ENCODE assay signal across 19 mouse cellular contexts in the genomic region with DNA sequence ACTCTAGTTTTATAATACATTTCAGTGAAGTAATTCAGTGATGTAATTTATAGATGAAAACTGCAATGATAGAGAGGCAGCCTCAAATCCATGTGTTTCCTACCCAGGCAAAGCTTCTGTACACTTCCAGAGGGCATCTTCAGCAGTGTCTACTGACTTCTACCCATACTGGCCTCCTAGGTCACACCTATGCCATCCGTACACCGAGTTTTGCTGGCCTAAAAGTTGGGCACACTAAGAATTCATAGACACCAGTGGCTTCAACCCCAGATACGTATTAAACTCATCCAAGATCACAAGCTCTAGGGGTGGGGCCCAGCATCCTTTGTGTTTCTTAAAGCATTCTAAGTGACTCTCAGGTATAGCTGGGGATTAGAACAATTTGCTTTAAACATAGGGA. TPM values are rescaled to one million over a fixed set of nuclear protein-coding genes. Genes with fewer than 3 reads are reported as not detected.
DNase-seq lines count a peak whose midpoint lies in the region; ATAC-seq lines count a peak whose summit lies in the region.
"Had no signal": no experiment of that assay in that cellular context is flagged by ENCODE, and none has a peak within 500 bp of the region (broad histone marks: within the 10 kb centered on the region; RNA-seq: fewer than 3 reads in every experiment).

No protein-coding gene starts in this region.

- 87% methylated on average over 3 of the region's 3 CpGs for WGBS in embryonic facial prominence, embryonic 14.5 days
- WGBS in hindbrain, embryonic 12.5 days = 79% methylated on average over 3 of the region's 3 CpGs
- WGBS in midbrain, embryonic 14.5 days = 80% methylated on average over 3 of the region's 3 CpGs

- H3K4me3 ChIP-seq in embryonic facial prominence, embryonic 14.5 days (ENCODE audit: low read depth, low read length) = no peak overlapping the region
- H3K4me3 ChIP-seq in hindbrain, embryonic 12.5 days = peak overlapping the region; percentile 66
- H3K4me3 ChIP-seq in midbrain, embryonic 14.5 days (replicated peaks; ENCODE audit: low read depth, low read length) = peak overlapping the region; percentile 76
- H3K4me3 ChIP-seq: erythroblast, embryonic 14.5 days had no signal

- no peaks in the 10 kb centered on the region for H3K9me3 ChIP-seq in embryonic facial prominence, embryonic 14.5 days (ENCODE audit: control insufficient read depth, low read length)
- no peaks in the 10 kb centered on the region for H3K9me3 ChIP-seq in hindbrain, embryonic 12.5 days (replicated peaks)
- no peaks in the 10 kb centered on the region for H3K9me3 ChIP-seq in midbrain, embryonic 14.5 days (ENCODE audit: control insufficient read depth, low read length)

- peaks cover 17% of the 10 kb centered on the region for H3K27me3 ChIP-seq in embryonic facial prominence, embryonic 14.5 days (replicated peaks; ENCODE audit: control insufficient read depth, insufficient read depth, low read length)
- peaks cover 7% of the 10 kb centered on the region for H3K27me3 ChIP-seq in hindbrain, embryonic 12.5 days
- no peaks in the 10 kb centered on the region for H3K27me3 ChIP-seq in midbrain, embryonic 14.5 days (ENCODE audit: control insufficient read depth, insufficient read depth, low read length)

- H3K4me2 ChIP-seq in embryonic facial prominence, embryonic 14.5 days (ENCODE audit: low read depth, low read length) = peak overlapping the region; percentile 18; the same call in 1 of the 2 replicates
- H3K4me2 ChIP-seq in hindbrain, embryonic 12.5 days (replicated peaks) = peak overlapping the region; percentile 63
- peak overlapping the region; percentile 81 for H3K4me2 ChIP-seq in midbrain, embryonic 14.5 days (ENCODE audit: low read length)
- H3K4me2 ChIP-seq: heart, embryonic 11.5 days had no signal

- peaks cover 4% of the 10 kb centered on the region; the same call in 1 of the 2 replicates for H3K4me1 ChIP-seq in embryonic facial prominence, embryonic 14.5 days (ENCODE audit: control insufficient read depth, insufficient read depth, low read length)
- H3K4me1 ChIP-seq in hindbrain, embryonic 12.5 days = peaks cover 32% of the 10 kb centered on the region
- H3K4me1 ChIP-seq in midbrain, embryonic 14.5 days (ENCODE audit: control insufficient read depth, insufficient read depth, low read length) = peaks cover 62% of the 10 kb centered on the region

- ATAC-seq in cerebellum, adult (ENCODE audit: insufficient number of reproducible peaks, low FRiP score, low TSS enrichment) = no peak
- no peak for ATAC-seq in embryonic facial prominence, embryonic 14.5 days (ENCODE audit: low read depth)
- ATAC-seq in hindbrain, embryonic 12.5 days (ENCODE audit: low FRiP score) = no peak
- ATAC-seq in midbrain, embryonic 14.5 days (ENCODE audit: low FRiP score, low TSS enrichment) = no peak

- H3K36me3 ChIP-seq in embryonic facial prominence, embryonic 14.5 days (ENCODE audit: control insufficient read depth, insufficient read depth, low read length) = no peaks in the 10 kb centered on the region
- H3K36me3 ChIP-seq in hindbrain, embryonic 12.5 days = no peaks in the 10 kb centered on the region
- H3K36me3 ChIP-seq in midbrain, embryonic 14.5 days (ENCODE audit: control insufficient read depth, insufficient read depth, low read length) = peaks cover 15% of the 10 kb centered on the region; the same call in 1 of the 2 replicates

- intact Hi-C loops in left cerebral cortex, postnatal 14 days (cut with DNase I) = no loop called here

- no peak overlapping the region for H3K27ac ChIP-seq in embryonic facial prominence, embryonic 14.5 days (replicated peaks; ENCODE audit: low read depth, low read length)
- H3K27ac ChIP-seq in hindbrain, embryonic 12.5 days = peak overlapping the region; percentile 93; the same call in 1 of the 2 replicates
- H3K27ac ChIP-seq in midbrain, embryonic 14.5 days (replicated peaks; ENCODE audit: low read depth, low read length) = peak overlapping the region; percentile 98; the same call in 1 of the 2 replicates

- H3K9ac ChIP-seq in embryonic facial prominence, embryonic 14.5 days (ENCODE audit: low read depth, low read length) = no peak overlapping the region
- peak overlapping the region; percentile 80 for H3K9ac ChIP-seq in hindbrain, embryonic 12.5 days
- peak overlapping the region; percentile 92 for H3K9ac ChIP-seq in midbrain, embryonic 14.5 days (replicated peaks; ENCODE audit: low read length)

- peak; percentile 28 to 47 for DNase-seq in cerebellum, postnatal 25 days
- DNase-seq in embryonic facial prominence, embryonic 14.5 days (ENCODE audit: low spot score) = no peak
- DNase-seq in midbrain, embryonic 14.5 days = no peak
- DNase-seq in thymus, postnatal 36 days = no peak
- no peak for DNase-seq in adrenal gland, postnatal 14 days
- DNase-seq in left cerebral cortex, postnatal 14 days (ENCODE audit: low spot score in 2 of 2) = no peak
- DNase-seq: adrenal gland, adult 8-10 months; heart, postnatal 36 days; kidney, adult 11 months; right cerebral cortex, postnatal 4 days; thymus, adult 18-20 months had no signal

RNA-seq across cellular contexts. Expression of a gene that starts 49.3 kb away (rescaled TPM):
- polyA plus RNA-seq in embryonic facial prominence, embryonic 14.5 days (2014; fragmentation: Nextera tagmentation; extraction: Ambion mirVana) = not detected in 2 replicates
- 0.08 TPM in 1 of 2 replicates, not detected in the other for polyA plus RNA-seq in hindbrain, embryonic 12.5 days (2016; fragmentation: Nextera tagmentation; extraction: Ambion mirVana)
- 0.08 and 0.11 TPM in 2 replicates for polyA plus RNA-seq in midbrain, embryonic 14.5 days (2014; fragmentation: Nextera tagmentation; extraction: Ambion mirVana)
- not detected in 2 replicates for total RNA-seq in adrenal gland, postnatal 14 days (2021)
- not detected for total RNA-seq in left cerebral cortex, postnatal 14 days (2021)
- total RNA-seq: adrenal gland, adult 8-10 months; heart, postnatal 36 days; left cerebral cortex, postnatal 25 days; liver, adult 2 months had no signal
- polyA plus RNA-seq: erythroblast, embryonic 14.5 days; heart, embryonic 11.5 days; large intestine, adult 2 months; liver, adult 2 months; lung, embryonic 16.5 days had no signal

Comparison
In these comparisons a context has a peak if more than half of its experiments do, and no peak if none do; other contexts are left out.
1. DNase-seq: peak in cerebellum, postnatal 25 days (2 of 2); none in embryonic facial prominence, embryonic 14.5 days (single experiment), midbrain, embryonic 14.5 days (single experiment), thymus, postnatal 36 days (0 of 2), adrenal gland, postnatal 14 days (single experiment) and left cerebral cortex, postnatal 14 days (0 of 2).
2. H3K4me2 ChIP-seq: peak in every context shown above with its lines; median percentile 81 in midbrain, embryonic 14.5 days; 63 in hindbrain, embryonic 12.5 days; 18 in embryonic facial prominence, embryonic 14.5 days.